ENCODE assay signal across 9 mouse cellular contexts in the genomic region with DNA sequence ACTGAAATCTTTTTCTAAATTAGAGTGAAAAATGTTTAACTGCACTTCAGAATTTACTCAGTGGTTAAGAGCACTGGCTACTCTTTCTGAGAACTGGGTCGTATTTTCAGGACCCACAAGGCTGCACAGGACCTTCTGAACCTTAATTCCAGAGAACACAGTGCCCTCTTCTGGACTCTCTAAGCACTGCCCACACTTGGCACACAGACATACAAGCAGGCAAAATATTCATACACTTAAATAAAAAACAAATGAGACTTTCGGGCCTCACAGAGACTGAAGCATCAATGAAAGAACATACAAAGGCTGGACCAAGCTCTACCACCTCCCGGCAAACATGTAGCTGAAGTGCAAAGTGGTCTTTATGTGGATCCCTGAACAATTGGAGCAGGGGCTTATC.
DNase-seq lines count a peak whose midpoint lies in the region; ATAC-seq lines count a peak whose summit lies in the region.
"Had no signal": no experiment of that assay in that cellular context is flagged by ENCODE, and none has a peak within 500 bp of the region (broad histone marks: within the 10 kb centered on the region; RNA-seq: fewer than 3 reads in every experiment).

No protein-coding gene starts in this region.

- H3K36me3 ChIP-seq in hindbrain, embryonic 10.5 days, result no peaks in the 10 kb centered on the region
- H3K36me3 ChIP-seq in hindbrain, embryonic 16.5 days (ENCODE audit: control insufficient read depth, insufficient read depth, low read length), result no peaks in the 10 kb centered on the region
- H3K36me3 ChIP-seq in midbrain, embryonic 14.5 days (ENCODE audit: control insufficient read depth, insufficient read depth, low read length), result no peaks in the 10 kb centered on the region
- H3K36me3 ChIP-seq: heart, embryonic 15.5 days had no signal

- no peak overlapping the region for H3K27ac ChIP-seq in hindbrain, embryonic 10.5 days
- no peak overlapping the region for H3K27ac ChIP-seq in hindbrain, embryonic 16.5 days (ENCODE audit: low read depth, low read length)
- no peak overlapping the region for H3K27ac ChIP-seq in midbrain, embryonic 14.5 days (replicated peaks; ENCODE audit: low read depth, low read length)
- H3K27ac ChIP-seq: heart, embryonic 15.5 days had no signal

- H3K9ac ChIP-seq in hindbrain, embryonic 16.5 days (ENCODE audit: low read depth, low read length), result no peak overlapping the region
- no peak overlapping the region for H3K9ac ChIP-seq in midbrain, embryonic 14.5 days (replicated peaks; ENCODE audit: low read length)
- H3K9ac ChIP-seq: heart, embryonic 15.5 days had no signal

- no peak overlapping the region for H3K4me3 ChIP-seq in hindbrain, embryonic 10.5 days
- H3K4me3 ChIP-seq in hindbrain, embryonic 16.5 days (ENCODE audit: low read length), result no peak overlapping the region
- H3K4me3 ChIP-seq in midbrain, embryonic 14.5 days (replicated peaks; ENCODE audit: low read depth, low read length), result no peak overlapping the region
- H3K4me3 ChIP-seq: heart, embryonic 15.5 days had no signal

- ATAC-seq in hindbrain, embryonic 16.5 days, result no peak
- peak; percentile 79 for ATAC-seq in frontal cortex, adult (ENCODE audit: low TSS enrichment)
- no peak for ATAC-seq in midbrain, embryonic 14.5 days (ENCODE audit: low FRiP score, low TSS enrichment)

- 44% methylated on average over 3 of the region's 3 CpGs for WGBS in hindbrain, embryonic 10.5 days
- 49% methylated on average over 3 of the region's 3 CpGs for WGBS in hindbrain, embryonic 16.5 days
- WGBS in midbrain, embryonic 14.5 days, result 34% methylated on average over 3 of the region's 3 CpGs

- H3K4me2 ChIP-seq in hindbrain, embryonic 16.5 days (ENCODE audit: low read length), result no peak overlapping the region
- no peak overlapping the region for H3K4me2 ChIP-seq in midbrain, embryonic 14.5 days (ENCODE audit: low read length)
- H3K4me2 ChIP-seq: heart, embryonic 15.5 days had no signal

- peak; percentile 29 for DNase-seq in hindbrain, embryonic 10.5 days (ENCODE audit: low spot score)
- DNase-seq in 416B (ENCODE audit: low read depth), result peak; percentile 40
- DNase-seq in adipocyte (ENCODE audit: low spot score), result peak; percentile 3
- DNase-seq in midbrain, embryonic 14.5 days, result peak; percentile 51
- no peak for DNase-seq in urinary bladder, postnatal 36 days (ENCODE audit: low spot score in 2 of 2)
- no peak for DNase-seq in urinary bladder, postnatal 14 days (ENCODE audit: low spot score)

- H3K4me1 ChIP-seq in hindbrain, embryonic 10.5 days (replicated peaks), result no peaks in the 10 kb centered on the region
- no peaks in the 10 kb centered on the region for H3K4me1 ChIP-seq in hindbrain, embryonic 16.5 days (ENCODE audit: control insufficient read depth, insufficient read depth, low read depth, low read length)
- no peaks in the 10 kb centered on the region for H3K4me1 ChIP-seq in midbrain, embryonic 14.5 days (ENCODE audit: control insufficient read depth, insufficient read depth, low read length)
- H3K4me1 ChIP-seq: heart, embryonic 15.5 days had no signal

- no peaks in the 10 kb centered on the region for H3K9me3 ChIP-seq in hindbrain, embryonic 10.5 days
- no peaks in the 10 kb centered on the region for H3K9me3 ChIP-seq in hindbrain, embryonic 16.5 days (ENCODE audit: control insufficient read depth, low read length)
- no peaks in the 10 kb centered on the region for H3K9me3 ChIP-seq in midbrain, embryonic 14.5 days (ENCODE audit: control insufficient read depth, low read length)
- H3K9me3 ChIP-seq: heart, embryonic 15.5 days had no signal

- H3K27me3 ChIP-seq in hindbrain, embryonic 10.5 days (ENCODE audit: insufficient read depth, poor library complexity, severe bottlenecking), result no peaks in the 10 kb centered on the region
- H3K27me3 ChIP-seq in hindbrain, embryonic 16.5 days (replicated peaks; ENCODE audit: control insufficient read depth, insufficient read depth, low read length), result no peaks in the 10 kb centered on the region
- no peaks in the 10 kb centered on the region for H3K27me3 ChIP-seq in midbrain, embryonic 14.5 days (ENCODE audit: control insufficient read depth, insufficient read depth, low read length)
- H3K27me3 ChIP-seq: heart, embryonic 15.5 days had no signal

Comparison
In these comparisons a context has a peak if more than half of its experiments do, and no peak if none do; other contexts are left out.
1. DNase-seq: peak in hindbrain, embryonic 10.5 days (single experiment), 416B (single experiment), adipocyte (single experiment) and midbrain, embryonic 14.5 days (single experiment); none in urinary bladder, postnatal 36 days (0 of 2) and urinary bladder, postnatal 14 days (single experiment).